Mouse (Mus musculus): ENCODE measurements around the gene Arhgap42. TPM values are rescaled to one million over a fixed set of nuclear protein-coding genes. Genes with fewer than 3 reads are reported as not detected.

The Arhgap42 gene
- total RNA-seq (2021): 10 to 100 TPM; 11.8 to 15.7 TPM
- long read RNA-seq, experiment 1, partial matches to known transcripts: 0 of 1 reads
- long read RNA-seq, experiment 1, other reads (novel, unspliced or antisense): 1 of 1 reads
- long read RNA-seq, experiment 2, partial matches to known transcripts: 1 of 4 reads
- long read RNA-seq, experiment 2, other reads (novel, unspliced or antisense): 3 of 4 reads

DNA sequence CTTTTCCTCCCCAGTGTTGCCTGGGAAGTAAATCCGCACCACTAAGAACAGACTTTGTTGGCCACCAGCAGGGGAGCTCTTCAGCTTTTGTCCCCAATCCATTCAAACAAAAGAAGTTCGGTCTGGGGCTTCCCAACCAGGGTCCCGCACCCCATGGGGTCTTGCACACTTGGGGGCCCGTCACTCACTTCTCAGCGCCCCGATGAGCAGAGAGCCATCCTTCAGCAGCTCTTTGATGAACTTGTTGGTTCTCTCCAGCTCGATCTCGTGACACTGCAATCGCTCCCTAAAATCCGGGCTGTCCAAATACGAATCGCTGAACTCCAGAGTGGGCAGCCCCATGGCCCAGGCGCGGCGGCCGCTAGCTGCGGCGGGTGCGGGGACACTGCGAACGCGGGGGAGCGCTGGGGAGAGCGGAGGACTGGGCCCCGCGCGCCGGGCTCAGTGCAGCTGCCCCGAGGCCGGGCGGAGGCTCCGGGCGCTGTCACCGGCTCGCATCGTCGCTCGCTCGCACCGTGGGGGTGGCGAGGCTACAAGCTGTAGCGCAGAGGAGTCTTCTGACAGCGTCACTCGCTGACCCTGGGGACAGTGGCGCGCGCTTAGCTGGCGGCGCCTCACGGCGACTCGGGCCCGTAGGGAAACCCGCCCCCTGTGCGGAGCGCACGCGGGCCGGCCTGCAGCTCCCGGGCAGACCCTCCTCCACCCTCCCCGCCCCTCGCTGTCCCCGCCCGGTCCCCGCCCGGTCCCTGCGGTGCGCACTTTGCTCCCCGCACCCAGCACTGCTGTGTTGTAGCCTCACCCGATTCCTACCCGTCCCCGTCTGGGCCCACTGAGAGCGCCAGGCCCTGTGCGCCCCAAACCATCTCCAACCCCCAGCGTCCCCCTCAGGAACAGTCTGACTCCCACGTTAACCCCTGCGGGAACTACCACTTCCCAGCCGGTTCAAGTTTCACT lies at the start of gene Arhgap42:
TSS of gene Arhgap42 (minus strand) at position 664 of the 954 bp plus-strand sequence.
- peak; percentile 39 to 59 for DNase-seq (ENCODE audit: low spot score in 2 of 2)

DNA sequence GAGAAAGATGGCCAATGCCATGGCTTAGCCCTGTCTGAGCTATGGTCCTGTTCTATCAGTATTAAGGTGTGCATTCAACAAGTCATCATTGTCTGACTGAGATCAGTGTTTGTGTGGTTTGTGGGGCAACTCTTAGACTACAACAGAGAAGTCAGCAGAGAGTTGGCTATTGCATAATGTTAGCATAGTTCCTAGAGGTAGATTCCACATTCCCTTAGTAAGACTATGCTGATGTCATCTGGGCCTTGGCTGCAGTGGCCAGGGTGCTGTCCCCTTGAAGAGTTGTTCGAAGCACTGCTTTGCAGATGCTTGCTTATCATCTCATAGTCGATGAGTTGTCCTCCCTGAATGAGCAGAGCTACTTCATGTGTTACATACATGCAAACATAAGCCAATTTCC lies 49.2 kb upstream of the Arhgap42 start:
- no peak for DNase-seq (ENCODE audit: low spot score in 2 of 2)

GRCm38 (mm10) chr9:9269305-9269704 lies 30.4 kb upstream of the Arhgap42 start:
- no peak for DNase-seq (ENCODE audit: low spot score in 2 of 2)

GRCm38 (mm10) chr9:9267606-9268601 lies 29.0 kb upstream of the Arhgap42 start:
- DNase-seq (ENCODE audit: low spot score in 2 of 2): no peak

GRCm38 (mm10) chr9:9263543-9263942 lies 24.6 kb upstream of the Arhgap42 start:
- no peak for DNase-seq (ENCODE audit: low spot score in 2 of 2)

GRCm38 (mm10) chr9:9262479-9262878 lies 23.6 kb upstream of the Arhgap42 start:
- no peak for DNase-seq (ENCODE audit: low spot score in 2 of 2)

GRCm38 (mm10) chr9:9254764-9255163 lies 15.9 kb upstream of the Arhgap42 start:
- DNase-seq (ENCODE audit: low spot score in 2 of 2): peak; percentile 12 to 27

- no peak for DNase-seq (ENCODE audit: low spot score in 2 of 2)
Observed at GRCm38 (mm10) chr9:9248529-9248928, 9.6 kb upstream of the Arhgap42 start.

GRCm38 (mm10) chr9:9245994-9246393 lies 7.1 kb upstream of the Arhgap42 start:
- no peak for DNase-seq (ENCODE audit: low spot score in 2 of 2)

DNA sequence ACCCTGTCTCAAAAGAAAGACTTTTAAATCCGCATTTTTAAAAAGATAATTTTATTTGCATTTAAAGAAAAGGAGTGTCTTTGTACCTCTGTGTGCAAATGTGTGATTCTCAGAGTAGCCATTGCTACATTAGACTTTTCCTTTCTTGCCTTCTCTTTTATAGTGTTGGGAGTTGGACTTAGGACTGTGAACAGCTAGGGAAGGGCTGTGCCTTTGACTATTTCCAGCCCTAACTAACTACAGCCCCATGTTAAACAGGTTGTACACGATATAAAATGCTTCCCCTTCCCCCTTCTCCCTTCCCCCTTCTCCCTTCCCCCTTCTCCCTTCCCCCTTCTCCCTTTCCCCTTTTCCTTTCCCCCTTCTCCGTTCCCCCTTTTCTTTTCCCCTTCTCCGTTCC lies 4.9 kb upstream of the Arhgap42 start:
- no peak for DNase-seq (ENCODE audit: low spot score in 2 of 2)

DNA sequence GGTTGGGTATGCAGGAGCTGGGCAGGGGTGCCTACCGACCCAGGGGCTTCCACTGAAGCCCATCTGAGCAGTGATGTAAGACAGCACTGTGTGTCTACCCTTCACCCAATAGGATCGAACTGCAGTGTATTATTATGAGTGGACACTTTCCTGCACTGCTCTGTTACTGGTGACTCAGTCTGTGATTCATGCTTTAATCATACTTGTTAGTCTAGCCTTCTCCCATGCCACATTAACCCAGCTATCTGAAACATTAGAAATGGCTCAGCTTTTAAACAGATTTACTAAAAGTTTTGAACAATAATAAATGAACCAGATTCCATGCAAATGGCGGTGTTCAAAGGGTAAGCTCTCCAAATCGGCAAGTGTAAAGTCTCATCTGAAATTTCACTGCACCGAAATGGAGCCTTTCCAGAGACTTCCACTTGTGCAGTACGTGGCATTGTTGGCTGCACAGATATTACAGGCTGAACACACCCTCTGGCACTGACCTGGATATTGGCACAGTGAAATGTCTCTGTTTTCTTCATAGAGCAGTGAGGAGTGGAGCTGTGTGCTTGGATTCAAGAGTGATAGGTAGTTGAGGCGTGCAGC lies 2.4 kb upstream of the Arhgap42 start:
- no peak for DNase-seq (ENCODE audit: low spot score in 2 of 2)

- DNase-seq (ENCODE audit: low spot score in 2 of 2): no peak
Observed at GRCm38 (mm10) chr9:9237511-9237910, 1.4 kb downstream of the Arhgap42 start.

- no peak for DNase-seq (ENCODE audit: low spot score in 2 of 2)
Observed at GRCm38 (mm10) chr9:9229662-9230061, 9.2 kb downstream of the Arhgap42 start.

DNA sequence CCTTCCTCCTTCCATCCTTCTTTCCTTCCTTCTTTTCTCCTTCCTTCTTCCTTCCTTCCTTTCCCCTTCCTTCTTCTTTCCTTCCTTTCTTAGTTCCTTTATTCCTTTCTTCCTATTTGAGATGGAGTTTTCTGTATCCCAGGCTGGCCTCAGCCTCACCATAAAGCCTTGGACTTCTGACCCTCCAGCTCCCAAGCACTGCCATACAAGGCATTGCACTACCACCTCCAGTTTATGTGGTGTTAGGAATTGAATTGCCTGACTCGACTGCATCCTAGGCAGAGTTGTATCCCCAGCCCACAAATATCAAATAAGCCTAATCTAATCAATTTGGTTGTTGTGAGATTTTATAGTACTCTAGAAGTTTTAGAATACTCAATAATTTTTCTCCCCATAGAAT lies 14.1 kb downstream of the Arhgap42 start:
- DNase-seq (ENCODE audit: low spot score in 2 of 2): no peak

DNA sequence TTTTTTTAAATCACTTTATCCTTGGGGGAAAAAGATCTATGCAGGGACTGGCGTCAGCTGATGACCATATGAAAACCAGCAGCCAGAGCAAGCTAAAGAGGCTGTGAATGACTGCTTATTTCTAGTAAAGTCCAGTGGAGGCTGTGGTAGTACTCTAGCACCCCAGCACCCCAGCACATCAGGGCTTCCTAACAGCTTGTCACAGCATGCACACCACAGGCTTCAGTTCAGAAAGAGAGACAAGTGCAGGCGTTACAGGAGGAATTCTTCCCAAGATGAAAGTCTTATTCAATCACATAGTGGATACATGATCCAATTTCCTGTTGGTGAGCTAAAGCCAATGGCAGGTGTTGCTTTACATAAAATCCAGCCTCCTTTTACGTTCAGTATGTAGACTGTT lies 15.5 kb downstream of the Arhgap42 start:
- no peak for DNase-seq (ENCODE audit: low spot score in 2 of 2)

DNA sequence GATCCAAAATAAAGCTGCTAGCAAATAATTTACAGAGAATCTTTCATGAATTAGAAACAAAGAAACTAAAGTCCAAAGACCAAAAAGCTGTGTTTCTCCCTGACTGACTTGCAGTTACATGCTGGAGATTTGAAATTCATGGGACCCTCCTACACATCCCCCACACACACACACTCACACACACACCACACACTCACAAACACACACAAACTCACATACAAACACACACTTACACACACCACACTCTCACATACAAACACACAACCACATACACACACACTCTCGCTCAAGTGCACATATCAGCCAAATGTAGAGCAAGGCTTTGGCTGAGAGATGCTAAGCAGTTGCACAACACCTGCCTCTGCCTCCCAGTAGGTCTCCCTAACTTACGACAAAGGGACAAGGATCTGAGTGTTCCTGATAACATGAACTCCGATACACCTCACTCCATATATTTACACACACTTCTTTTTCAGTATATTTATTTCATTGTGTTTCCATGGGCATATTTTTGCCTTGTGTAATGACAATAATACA lies 16.9 kb downstream of the Arhgap42 start:
- DNase-seq (ENCODE audit: low spot score in 2 of 2): no peak

GRCm38 (mm10) chr9:9221185-9221584 lies 17.7 kb downstream of the Arhgap42 start:
- no peak for DNase-seq (ENCODE audit: low spot score in 2 of 2)

DNA sequence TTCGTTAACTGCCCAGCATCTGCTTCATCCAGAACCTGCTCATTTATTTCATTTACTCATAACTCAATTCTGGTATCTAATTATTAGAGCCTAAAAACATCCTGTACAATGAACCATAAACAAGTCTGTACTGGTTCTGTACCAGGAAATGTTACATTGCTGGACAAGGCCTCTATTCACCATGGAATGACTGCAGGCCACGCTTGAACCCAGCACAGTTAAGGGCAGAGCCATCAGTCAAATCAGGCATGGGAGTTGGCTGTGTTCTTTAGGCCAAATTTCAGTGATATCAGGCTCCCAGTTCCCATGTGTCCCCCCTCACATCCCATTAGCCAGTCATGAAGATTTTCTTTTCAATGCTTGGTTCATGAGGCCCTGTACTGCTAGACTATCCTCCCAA lies 20.6 kb downstream of the Arhgap42 start:
- DNase-seq (ENCODE audit: low spot score in 2 of 2): no peak

GRCm38 (mm10) chr9:9214849-9215248 lies 24.1 kb downstream of the Arhgap42 start:
- DNase-seq (ENCODE audit: low spot score in 2 of 2): no peak

- DNase-seq (ENCODE audit: low spot score in 2 of 2): no peak
Observed at GRCm38 (mm10) chr9:9214296-9214695, 24.6 kb downstream of the Arhgap42 start.

Measured in left cerebral cortex, adult 18-20 months (tissue).